Mouse (Mus musculus): Measurements from ENCODE around the gene Grik2. TPM values are rescaled to one million over a fixed set of nuclear protein-coding genes. Genes with fewer than 3 reads are reported as not detected.
"Not testable (repeated sequence)": the region's sequence is repeated elsewhere in the genome, so short reads cannot be mapped to it uniquely, and the experiment has no call there.

Gene Grik2
- polyA plus RNA-seq, 1 experiment = 0.19 TPM

GRCm38 (mm10) chr10:49219631-49220030 lies 568.9 kb downstream of the Grik2 start:
- Histone ChIP-seq H3K27me3 (ENCODE audit: control insufficient read depth, insufficient read depth, insufficient read length) (no peaks in the 10 kb centered on the region), H3ac (ENCODE audit: control insufficient read depth, insufficient read length) (no peak overlapping the region), H3K4me3 (no peak overlapping the region), H3K36me3 (ENCODE audit: control insufficient read depth, insufficient read depth) (no peaks in the 10 kb centered on the region), H3K4me2 (ENCODE audit: low read depth) (no peak overlapping the region), H3K79me2 (ENCODE audit: control insufficient read depth, insufficient read depth) (no peaks in the 10 kb centered on the region)
- TF ChIP-seq SRF (IDR thresholded peaks at IDR 0.05; ENCODE audit: control insufficient read depth, insufficient read length, low read depth) (no peak), CEBPB (IDR thresholded peaks at IDR 0.05; ENCODE audit: insufficient read depth, poor library complexity, severe bottlenecking) (no peak), TCF3 (IDR thresholded peaks at IDR 0.05; ENCODE audit: insufficient read length, low read depth) (no peak), TCF12 (IDR thresholded peaks at IDR 0.05; ENCODE audit: insufficient read depth, poor library complexity, severe bottlenecking) (no peak), MYOD1 (IDR thresholded peaks at IDR 0.05; ENCODE audit: control insufficient read depth in 1 of 3, insufficient read length in 2 of 3, low read depth in 2 of 3) (no peak), POLR2AphosphoS2 (IDR thresholded peaks at IDR 0.05; ENCODE audit: insufficient read length, low read depth) (no peak), E2F4 (IDR thresholded peaks at IDR 0.05; ENCODE audit: insufficient read depth) (no peak), MAX (IDR thresholded peaks at IDR 0.05; ENCODE audit: low read depth) (no peak), REST (IDR thresholded peaks at IDR 0.05; ENCODE audit: insufficient read depth, insufficient read length) (no peak), POLR2A (IDR thresholded peaks at IDR 0.05; ENCODE audit: insufficient read length, low read depth) (no peak), USF1 (IDR thresholded peaks at IDR 0.05; ENCODE audit: low read depth) (no peak), MYOG (IDR thresholded peaks at IDR 0.05; ENCODE audit: control insufficient read depth in 1 of 3, insufficient read depth in 1 of 3, insufficient read length in 2 of 3, low read depth in 2 of 3) (no peak)

- Histone ChIP-seq H3ac (ENCODE audit: control insufficient read depth, insufficient read length) (no peak overlapping the region), H3K4me2 (ENCODE audit: low read depth) (peak overlapping the region; percentile 40), H3K79me2 (ENCODE audit: control insufficient read depth, insufficient read depth) (no peaks in the 10 kb centered on the region), H3K36me3 (ENCODE audit: control insufficient read depth, insufficient read depth) (no peaks in the 10 kb centered on the region), H3K27me3 (ENCODE audit: control insufficient read depth, insufficient read depth, insufficient read length) (no peaks in the 10 kb centered on the region), H3K4me3 (no peak overlapping the region)
- TF ChIP-seq REST (IDR thresholded peaks at IDR 0.05; ENCODE audit: insufficient read depth, insufficient read length) = no peak
- no peak for TF ChIP-seq MYOD1 (IDR thresholded peaks at IDR 0.05; ENCODE audit: control insufficient read depth in 1 of 3, insufficient read length in 2 of 3, low read depth in 2 of 3)
- peak; percentile 96 for TF ChIP-seq USF1 (IDR thresholded peaks at IDR 0.05; ENCODE audit: low read depth)
- TF ChIP-seq MYOG (IDR thresholded peaks at IDR 0.05; ENCODE audit: control insufficient read depth in 1 of 3, insufficient read depth in 1 of 3, insufficient read length in 2 of 3, low read depth in 2 of 3) = no peak
- no peak for TF ChIP-seq E2F4 (IDR thresholded peaks at IDR 0.05; ENCODE audit: insufficient read depth)
Measured at GRCm38 (mm10) chr10:49191773-49192371, 596.7 kb downstream of the Grik2 start.

GRCm38 (mm10) chr10:49191291-49191690 lies 597.3 kb downstream of the Grik2 start:
- Histone ChIP-seq H3K4me2 (ENCODE audit: low read depth) (peak overlapping the region; percentile 40), H3K79me2 (ENCODE audit: control insufficient read depth, insufficient read depth) (no peaks in the 10 kb centered on the region), H3K4me3 (no peak overlapping the region), H3K27me3 (ENCODE audit: control insufficient read depth, insufficient read depth, insufficient read length) (no peaks in the 10 kb centered on the region), H3ac (ENCODE audit: control insufficient read depth, insufficient read length) (no peak overlapping the region), H3K36me3 (ENCODE audit: control insufficient read depth, insufficient read depth) (no peaks in the 10 kb centered on the region)
- TF ChIP-seq SRF (IDR thresholded peaks at IDR 0.05; ENCODE audit: control insufficient read depth, insufficient read length, low read depth) = no peak
- no peak for TF ChIP-seq USF1 (IDR thresholded peaks at IDR 0.05; ENCODE audit: low read depth)
- no peak for TF ChIP-seq TCF3 (IDR thresholded peaks at IDR 0.05; ENCODE audit: insufficient read length, low read depth)
- no peak for TF ChIP-seq MYOG (IDR thresholded peaks at IDR 0.05; ENCODE audit: control insufficient read depth in 1 of 3, insufficient read depth in 1 of 3, insufficient read length in 2 of 3, low read depth in 2 of 3)
- TF ChIP-seq POLR2AphosphoS2 (IDR thresholded peaks at IDR 0.05; ENCODE audit: insufficient read length, low read depth) = no peak
- no peak for TF ChIP-seq POLR2A (IDR thresholded peaks at IDR 0.05; ENCODE audit: insufficient read length, low read depth)
- TF ChIP-seq TCF12 (IDR thresholded peaks at IDR 0.05; ENCODE audit: insufficient read depth, poor library complexity, severe bottlenecking) = no peak
- TF ChIP-seq CEBPB (IDR thresholded peaks at IDR 0.05; ENCODE audit: insufficient read depth, poor library complexity, severe bottlenecking) = no peak
- no peak for TF ChIP-seq REST (IDR thresholded peaks at IDR 0.05; ENCODE audit: insufficient read depth, insufficient read length)
- no peak for TF ChIP-seq MYOD1 (IDR thresholded peaks at IDR 0.05; ENCODE audit: control insufficient read depth in 1 of 3, insufficient read length in 2 of 3, low read depth in 2 of 3)

- TF ChIP-seq REST (IDR thresholded peaks at IDR 0.05; ENCODE audit: insufficient read depth, insufficient read length) = no peak
- no peak for TF ChIP-seq SRF (IDR thresholded peaks at IDR 0.05; ENCODE audit: control insufficient read depth, insufficient read length, low read depth)
- no peak for TF ChIP-seq MYOG (IDR thresholded peaks at IDR 0.05; ENCODE audit: control insufficient read depth in 1 of 3, insufficient read depth in 1 of 3, insufficient read length in 2 of 3, low read depth in 2 of 3)
- TF ChIP-seq CEBPB (IDR thresholded peaks at IDR 0.05; ENCODE audit: insufficient read depth, poor library complexity, severe bottlenecking) = no peak
- no peak for TF ChIP-seq USF1 (IDR thresholded peaks at IDR 0.05; ENCODE audit: low read depth)
- TF ChIP-seq TCF3 (IDR thresholded peaks at IDR 0.05; ENCODE audit: insufficient read length, low read depth) = no peak
- TF ChIP-seq E2F4 (IDR thresholded peaks at IDR 0.05; ENCODE audit: insufficient read depth) = no peak
- no peak for TF ChIP-seq POLR2A (IDR thresholded peaks at IDR 0.05; ENCODE audit: insufficient read length, low read depth)
- TF ChIP-seq TCF12 (IDR thresholded peaks at IDR 0.05; ENCODE audit: insufficient read depth, poor library complexity, severe bottlenecking) = no peak
- no peak overlapping the region for H3K4me3 ChIP-seq
- H3K36me3 ChIP-seq (ENCODE audit: control insufficient read depth, insufficient read depth) = no peaks in the 10 kb centered on the region
- no peak overlapping the region for H3ac ChIP-seq (ENCODE audit: control insufficient read depth, insufficient read length)
- H3K27me3 ChIP-seq (ENCODE audit: control insufficient read depth, insufficient read depth, insufficient read length) = no peaks in the 10 kb centered on the region
- no peaks in the 10 kb centered on the region for H3K79me2 ChIP-seq (ENCODE audit: control insufficient read depth, insufficient read depth)
- no peak overlapping the region for H3K4me2 ChIP-seq (ENCODE audit: low read depth)
Measured at GRCm38 (mm10) chr10:49154134-49154533, 634.4 kb downstream of the Grik2 start.

GRCm38 (mm10) chr10:49151496-49151895 lies 637.1 kb downstream of the Grik2 start:
- H3K4me3 ChIP-seq; H3ac ChIP-seq (ENCODE audit: control insufficient read depth, insufficient read length); H3K36me3 ChIP-seq (ENCODE audit: control insufficient read depth, insufficient read depth); H3K27me3 ChIP-seq (ENCODE audit: control insufficient read depth, insufficient read depth, insufficient read length); H3K79me2 ChIP-seq (ENCODE audit: control insufficient read depth, insufficient read depth): not testable (repeated sequence)
- H3K4me2 ChIP-seq (ENCODE audit: low read depth) = peak overlapping the region; percentile 21
